Mouse (Mus musculus) embryonic facial prominence, embryonic 12.5 days (tissue): ENCODE data around the gene Slc6a11. TPM values are rescaled to one million over a fixed set of nuclear protein-coding genes. Genes with fewer than 3 reads are reported as not detected.

Experiments used
- ATAC-seq: fragments of 200-750 bp; cut with Nextera tagmentation; 2 replicates; pipeline ENCODE4 v1.8.0; 2017; ENCODE audit not compliant: insufficient number of reproducible peaks, insufficient read depth, low FRiP score, low TSS enrichment
- H3K27ac ChIP-seq: fragments of 300-500 bp; sonication (generic); 2 replicates; pipeline ENCODE4 v1.5.1; 2016; ENCODE audit warnings: mild to moderate bottlenecking
- H3K27me3 ChIP-seq: fragments of 300-500 bp; sonication (generic); 2 replicates; pipeline ENCODE4 v1.6.1; 2016; ENCODE audit warnings: mild to moderate bottlenecking, moderate library complexity
- H3K36me3 ChIP-seq: fragments of 300-500 bp; sonication (generic); 2 replicates; pipeline ENCODE4 v1.6.1; 2016; ENCODE audit warnings: mild to moderate bottlenecking
- H3K4me1 ChIP-seq: fragments of 300-500 bp; sonication (generic); 2 replicates; pipeline ENCODE4 v1.6.1; 2016
- H3K4me2 ChIP-seq: fragments of 300-500 bp; sonication (generic); replicated peaks from 2 replicates; pipeline ENCODE4 v1.6.1; 2016; ENCODE audit warnings: mild to moderate bottlenecking, moderate library complexity
- H3K4me3 ChIP-seq: fragments of 300-500 bp; sonication (generic); 2 replicates; pipeline ENCODE4 v1.5.1; 2016; ENCODE audit warnings: mild to moderate bottlenecking
- H3K9ac ChIP-seq: fragments of 300-500 bp; sonication (generic); 2 replicates; pipeline ENCODE4 v1.6.1; 2016; ENCODE audit warnings: mild to moderate bottlenecking, moderate library complexity
- H3K9me3 ChIP-seq: fragments of 300-500 bp; sonication (generic); 2 replicates; pipeline ENCODE4 v1.6.1; 2016; ENCODE audit warnings: mild to moderate bottlenecking, moderate library complexity
- WGBS: fragments of 180-500 bp; shearing (Covaris S2); methylation state at CpG from one replicate; pipeline ENCODE4 v1.1.7; 2016; 5-methylcytosine and 5-hydroxymethylcytosine counted together
- polyA plus RNA-seq: library from polyadenylated mRNA; unstranded; fragments of >200 nt; fragmentation: Nextera tagmentation; extraction: Ambion mirVana; gene quantifications from 2 replicates; pipeline ENCODE4 v1.2.1, GENCODE M21; 2016

The Slc6a11 gene
- polyA plus RNA-seq, 1 experiment from 2014 or later = 0.37 TPM

- 0 out of 2 replicates have a peak, but pooled peaks have one; percentile 26 for ATAC-seq
- Histone ChIP-seq H3K9ac (no peak overlapping the region), H3K9me3 (no peaks in the 10 kb centered on the region), H3K27ac (no peak overlapping the region), H3K4me3 (no peak overlapping the region), H3K4me1 (peaks cover 7% of the 10 kb centered on the region), H3K36me3 (no peaks in the 10 kb centered on the region), H3K4me2 (no peak overlapping the region), H3K27me3 (no peaks in the 10 kb centered on the region)
- WGBS = 23% methylated on average over 5 of the region's 6 CpGs
Measured at GRCm38 (mm10) chr6:114238892-114239644, 108.0 kb downstream of the Slc6a11 start.

GRCm38 (mm10) chr6:114245665-114246064 lies 114.6 kb downstream of the Slc6a11 start:
- H3K4me1 ChIP-seq = no peaks in the 10 kb centered on the region
- no peak for ATAC-seq
- 83% methylated on average over 11 of the region's 11 CpGs for WGBS
- no peak overlapping the region for H3K27ac ChIP-seq
- H3K27me3 ChIP-seq = no peaks in the 10 kb centered on the region
- no peaks in the 10 kb centered on the region for H3K9me3 ChIP-seq
- H3K36me3 ChIP-seq = no peaks in the 10 kb centered on the region
- H3K4me3 ChIP-seq = no peak overlapping the region
- H3K4me2 ChIP-seq = no peak overlapping the region
- H3K9ac ChIP-seq = no peak overlapping the region

- Histone ChIP-seq H3K4me1 (no peaks in the 10 kb centered on the region), H3K9me3 (no peaks in the 10 kb centered on the region), H3K4me2 (no peak overlapping the region), H3K4me3 (no peak overlapping the region), H3K27me3 (no peaks in the 10 kb centered on the region), H3K36me3 (no peaks in the 10 kb centered on the region), H3K9ac (no peak overlapping the region), H3K27ac (no peak overlapping the region)
- 7% methylated on average over 5 of the region's 5 CpGs for WGBS
- no peak for ATAC-seq
Measured at GRCm38 (mm10) chr6:114250311-114250710, 119.3 kb downstream of the Slc6a11 start.

GRCm38 (mm10) chr6:114254927-114255326 lies 123.9 kb downstream of the Slc6a11 start:
- no peak overlapping the region for H3K4me2 ChIP-seq
- ATAC-seq = no peak
- H3K4me3 ChIP-seq = no peak overlapping the region
- no peak overlapping the region for H3K27ac ChIP-seq
- H3K27me3 ChIP-seq = peaks cover 5% of the 10 kb centered on the region; the same call in 1 of the 2 replicates
- WGBS = 68% methylated on average over 14 of the region's 14 CpGs
- no peaks in the 10 kb centered on the region for H3K4me1 ChIP-seq
- no peaks in the 10 kb centered on the region for H3K9me3 ChIP-seq
- no peak overlapping the region for H3K9ac ChIP-seq
- no peaks in the 10 kb centered on the region for H3K36me3 ChIP-seq

GRCm38 (mm10) chr6:114257762-114258361 lies 126.8 kb downstream of the Slc6a11 start:
- 95% methylated on average over 1 of the region's 1 CpGs for WGBS
- Histone ChIP-seq H3K4me1 (no peaks in the 10 kb centered on the region), H3K27me3 (peaks cover 8% of the 10 kb centered on the region), H3K4me2 (no peak overlapping the region), H3K9me3 (no peaks in the 10 kb centered on the region), H3K36me3 (no peaks in the 10 kb centered on the region), H3K4me3 (no peak overlapping the region), H3K9ac (no peak overlapping the region), H3K27ac (no peak overlapping the region)
- no peak for ATAC-seq

- H3K27me3 ChIP-seq = peaks cover 8% of the 10 kb centered on the region
- no peak for ATAC-seq
- no peaks in the 10 kb centered on the region for H3K9me3 ChIP-seq
- H3K9ac ChIP-seq = no peak overlapping the region
- H3K27ac ChIP-seq = no peak overlapping the region
- WGBS = 44% methylated on average over 3 of the region's 3 CpGs
- no peak overlapping the region for H3K4me3 ChIP-seq
- H3K4me2 ChIP-seq = no peak overlapping the region
- H3K4me1 ChIP-seq = no peaks in the 10 kb centered on the region
- no peaks in the 10 kb centered on the region for H3K36me3 ChIP-seq
Measured at GRCm38 (mm10) chr6:114258661-114259193, 127.7 kb downstream of the Slc6a11 start.

- H3K4me2 ChIP-seq = no peak overlapping the region
- H3K9ac ChIP-seq = no peak overlapping the region
- H3K4me1 ChIP-seq = no peaks in the 10 kb centered on the region
- H3K4me3 ChIP-seq = no peak overlapping the region
- H3K9me3 ChIP-seq = no peaks in the 10 kb centered on the region
- WGBS = 40% methylated on average over 6 of the region's 6 CpGs
- H3K27ac ChIP-seq = no peak overlapping the region
- peaks cover 8% of the 10 kb centered on the region for H3K27me3 ChIP-seq
- H3K36me3 ChIP-seq = no peaks in the 10 kb centered on the region
- no peak for ATAC-seq
Measured at GRCm38 (mm10) chr6:114261609-114262008, 130.6 kb downstream of the Slc6a11 start.

- ATAC-seq = no peak
- H3K4me3 ChIP-seq = no peak overlapping the region
- no peak overlapping the region for H3K27ac ChIP-seq
- no peak overlapping the region for H3K9ac ChIP-seq
- no peaks in the 10 kb centered on the region for H3K36me3 ChIP-seq
- H3K4me1 ChIP-seq = no peaks in the 10 kb centered on the region
- H3K4me2 ChIP-seq = no peak overlapping the region
- 61% methylated on average over 3 of the region's 3 CpGs for WGBS
- no peaks in the 10 kb centered on the region for H3K9me3 ChIP-seq
- H3K27me3 ChIP-seq = peaks cover 4% of the 10 kb centered on the region; the same call in 1 of the 2 replicates
Measured at GRCm38 (mm10) chr6:114264010-114264409, 133.0 kb downstream of the Slc6a11 start.

- Histone ChIP-seq H3K4me1 (no peaks in the 10 kb centered on the region), H3K27ac (no peak overlapping the region), H3K36me3 (no peaks in the 10 kb centered on the region), H3K4me2 (no peak overlapping the region), H3K9me3 (no peaks in the 10 kb centered on the region), H3K4me3 (no peak overlapping the region), H3K9ac (no peak overlapping the region), H3K27me3 (peaks cover 4% of the 10 kb centered on the region; the same call in 1 of the 2 replicates)
- WGBS = 66% methylated on average over 5 of the region's 5 CpGs
- no peak for ATAC-seq
Measured at GRCm38 (mm10) chr6:114264426-114264825, 133.4 kb downstream of the Slc6a11 start.

- H3K36me3 ChIP-seq = no peaks in the 10 kb centered on the region
- H3K9me3 ChIP-seq = no peaks in the 10 kb centered on the region
- H3K4me1 ChIP-seq = no peaks in the 10 kb centered on the region
- H3K4me2 ChIP-seq = no peak overlapping the region
- H3K4me3 ChIP-seq = no peak overlapping the region
- H3K27ac ChIP-seq = no peak overlapping the region
- no peak for ATAC-seq
- peaks cover 4% of the 10 kb centered on the region; the same call in 1 of the 2 replicates for H3K27me3 ChIP-seq
- no peak overlapping the region for H3K9ac ChIP-seq
Measured at GRCm38 (mm10) chr6:114266273-114266672, 135.2 kb downstream of the Slc6a11 start.

GRCm38 (mm10) chr6:114267979-114268378 lies 136.9 kb downstream of the Slc6a11 start:
- Histone ChIP-seq H3K36me3 (no peaks in the 10 kb centered on the region), H3K9me3 (no peaks in the 10 kb centered on the region), H3K27me3 (no peaks in the 10 kb centered on the region), H3K4me3 (no peak overlapping the region), H3K4me1 (no peaks in the 10 kb centered on the region), H3K9ac (no peak overlapping the region), H3K4me2 (no peak overlapping the region), H3K27ac (no peak overlapping the region)
- no peak for ATAC-seq
- 29% methylated on average over 4 of the region's 4 CpGs for WGBS

- Histone ChIP-seq H3K27me3 (no peaks in the 10 kb centered on the region), H3K9me3 (no peaks in the 10 kb centered on the region), H3K4me2 (no peak overlapping the region), H3K36me3 (no peaks in the 10 kb centered on the region), H3K27ac (no peak overlapping the region), H3K4me3 (no peak overlapping the region), H3K4me1 (no peaks in the 10 kb centered on the region), H3K9ac (no peak overlapping the region)
- 84% methylated on average over 2 of the region's 2 CpGs for WGBS
- no peak for ATAC-seq
Measured at GRCm38 (mm10) chr6:114269589-114269988, 138.5 kb downstream of the Slc6a11 start.
